ENCODE assay signal across 16 mouse cellular contexts in genomic region chr10:53175946-53176345, GRCm38 (mm10).
"Had no signal": no experiment of that assay in that cellular context is flagged by ENCODE, and none has a peak within 500 bp of the region (broad histone marks: within the 10 kb centered on the region; RNA-seq: fewer than 3 reads in every experiment).

No protein-coding gene starts in this region.

- ATAC-seq: liver, embryonic 12.5 days; midbrain, embryonic 16.5 days had no signal

- H3K36me3 ChIP-seq: limb, embryonic 15.5 days; liver, embryonic 12.5 days; lung, embryonic 15.5 days; neural tube, embryonic 13.5 days; stomach, embryonic 15.5 days had no signal

- H3K27ac ChIP-seq: limb, embryonic 15.5 days; liver, embryonic 12.5 days; lung, embryonic 15.5 days; macrophage; neural tube, embryonic 13.5 days; stomach, embryonic 15.5 days had no signal

- H3K9me3 ChIP-seq: limb, embryonic 15.5 days; liver, embryonic 12.5 days; lung, embryonic 15.5 days; megakaryocyte, embryonic 14.5 days; neural tube, embryonic 13.5 days; stomach, embryonic 15.5 days had no signal

- H3K4me2 ChIP-seq: limb, embryonic 15.5 days; liver, embryonic 12.5 days; lung, embryonic 15.5 days; midbrain, embryonic 11.5 days; neural tube, embryonic 13.5 days; stomach, embryonic 15.5 days had no signal

- H3K4me3 ChIP-seq: limb, embryonic 15.5 days; liver, embryonic 12.5 days; lung, embryonic 15.5 days; megakaryocyte, embryonic 14.5 days; neural tube, embryonic 13.5 days; stomach, embryonic 15.5 days had no signal

- H3K9ac ChIP-seq: limb, embryonic 15.5 days; liver, embryonic 12.5 days; lung, embryonic 15.5 days; neural tube, embryonic 13.5 days; stomach, embryonic 15.5 days had no signal

- H3K27me3 ChIP-seq: limb, embryonic 15.5 days; liver, embryonic 12.5 days; lung, embryonic 15.5 days; megakaryocyte, embryonic 14.5 days; neural tube, embryonic 13.5 days; stomach, embryonic 15.5 days had no signal

- H3K4me1 ChIP-seq: lung, embryonic 15.5 days; stomach, embryonic 15.5 days had no signal

- DNase-seq: kidney, postnatal 25 days; layer of hippocampus, adult 9-11 months; layer of hippocampus, postnatal 36 days; lung, postnatal 14 days; right cerebral cortex, postnatal 14 days; thymus, adult 2 months; thymus, postnatal 25 days had no signal
